ENCODE assay signal across 27 mouse cellular contexts in the genomic region with DNA sequence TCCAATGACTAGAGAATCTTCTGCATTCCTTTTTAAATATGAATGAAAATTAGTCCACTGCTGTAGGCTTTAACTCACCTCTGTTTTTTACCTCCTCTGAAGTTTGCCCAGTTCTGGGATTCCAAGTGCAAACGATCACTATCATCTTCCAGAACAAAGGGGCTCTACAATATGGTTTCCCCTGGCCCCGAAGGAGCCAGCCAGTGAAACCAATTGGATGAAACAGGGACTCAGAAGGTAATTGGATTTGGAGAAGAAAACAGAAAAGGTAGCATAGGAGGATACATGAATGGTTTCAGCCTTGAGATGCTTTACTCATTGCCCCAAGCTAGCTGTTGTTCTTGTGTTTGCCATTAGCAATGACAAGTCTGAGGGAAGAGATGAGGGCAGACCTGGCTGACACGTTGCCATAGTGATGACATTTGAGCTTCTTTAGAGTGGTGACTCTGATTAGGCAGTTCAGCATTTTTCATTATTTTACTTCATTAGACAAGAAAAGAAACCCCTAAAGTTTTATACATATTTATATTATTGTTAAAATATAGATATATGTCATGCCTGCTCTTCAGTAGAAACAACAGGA. TPM values are rescaled to one million over a fixed set of nuclear protein-coding genes. Genes with fewer than 3 reads are reported as not detected.
A peak's percentile ranks its signal among the peaks of the same experiment; 100 is the strongest.
DNase-seq lines count a peak whose midpoint lies in the region; ATAC-seq lines count a peak whose summit lies in the region.
"Had no signal": no experiment of that assay in that cellular context is flagged by ENCODE, and none has a peak within 500 bp of the region (broad histone marks: within the 10 kb centered on the region; RNA-seq: fewer than 3 reads in every experiment).

No protein-coding gene starts in this region.

- no peak for ATAC-seq in hindbrain, embryonic 16.5 days
- ATAC-seq: liver, postnatal 0 days; lung, postnatal 0 days had no signal

- peaks cover 5% of the 10 kb centered on the region; the same call in 1 of the 2 replicates for H3K4me1 ChIP-seq in hindbrain, embryonic 10.5 days (replicated peaks)
- H3K4me1 ChIP-seq in hindbrain, embryonic 16.5 days (ENCODE audit: control insufficient read depth, insufficient read depth, low read depth, low read length), result no peaks in the 10 kb centered on the region
- H3K4me1 ChIP-seq: embryonic facial prominence, embryonic 13.5 days; heart, embryonic 12.5 days; kidney, embryonic 15.5 days; limb, embryonic 12.5 days; neural tube, embryonic 15.5 days had no signal

- H3K9me3 ChIP-seq in hindbrain, embryonic 10.5 days, result no peaks in the 10 kb centered on the region
- H3K9me3 ChIP-seq in hindbrain, embryonic 16.5 days (ENCODE audit: control insufficient read depth, low read length), result no peaks in the 10 kb centered on the region
- H3K9me3 ChIP-seq: embryonic facial prominence, embryonic 13.5 days; heart, embryonic 12.5 days; kidney, embryonic 15.5 days; limb, embryonic 12.5 days; neural tube, embryonic 15.5 days had no signal

- no peak overlapping the region for H3K4me3 ChIP-seq in hindbrain, embryonic 10.5 days
- H3K4me3 ChIP-seq in hindbrain, embryonic 16.5 days (ENCODE audit: low read length), result no peak overlapping the region
- H3K4me3 ChIP-seq: embryonic facial prominence, embryonic 13.5 days; erythroblast, embryonic 14.5 days; heart, embryonic 12.5 days; kidney, embryonic 15.5 days; limb, embryonic 12.5 days; neural tube, embryonic 15.5 days had no signal

- no peak overlapping the region for H3K4me2 ChIP-seq in hindbrain, embryonic 16.5 days (ENCODE audit: low read length)
- H3K4me2 ChIP-seq: embryonic facial prominence, embryonic 13.5 days; heart, embryonic 12.5 days; kidney, embryonic 15.5 days; limb, embryonic 12.5 days; liver, embryonic 11.5 days; neural tube, embryonic 15.5 days had no signal

- H3K27ac ChIP-seq in hindbrain, embryonic 10.5 days, result no peak overlapping the region
- no peak overlapping the region for H3K27ac ChIP-seq in hindbrain, embryonic 16.5 days (ENCODE audit: low read depth, low read length)
- H3K27ac ChIP-seq: embryonic facial prominence, embryonic 13.5 days; kidney, embryonic 15.5 days; limb, embryonic 12.5 days; neural tube, embryonic 15.5 days had no signal

- DNase-seq in adrenal gland, postnatal 25 days, result peak; percentile 5
- no peak for DNase-seq in adrenal gland, postnatal 4 days (ENCODE audit: low spot score in 2 of 2)
- peak; percentile 2 for DNase-seq in hindbrain, embryonic 10.5 days (ENCODE audit: low spot score)
- peak; percentile 13 for DNase-seq in embryo, embryonic 10.5 days (ENCODE audit: low spot score)
- peak; percentile 15 for DNase-seq in retina, embryonic 14.5 days (ENCODE audit: low spot score)
- no peak for DNase-seq in c-Kit-positive CD71-positive TER-119-positive erythroid progenitor cells, embryonic 14.5 days (ENCODE audit: low spot score)
- DNase-seq: cerebellum, adult 9-10 months; gastrocnemius, postnatal 25 days; heart, adult 18-20 months; heart, postnatal 14 days; kidney, adult 11 months; kidney, postnatal 36 days; liver, postnatal 0 days; thymus, adult 18-20 months; thymus, postnatal 4 days had no signal

- H3K36me3 ChIP-seq in hindbrain, embryonic 10.5 days, result no peaks in the 10 kb centered on the region
- H3K36me3 ChIP-seq in hindbrain, embryonic 16.5 days (ENCODE audit: control insufficient read depth, insufficient read depth, low read length), result no peaks in the 10 kb centered on the region
- H3K36me3 ChIP-seq: embryonic facial prominence, embryonic 13.5 days; heart, embryonic 12.5 days; kidney, embryonic 15.5 days; limb, embryonic 12.5 days; neural tube, embryonic 15.5 days had no signal

- H3K9ac ChIP-seq in hindbrain, embryonic 16.5 days (ENCODE audit: low read depth, low read length), result no peak overlapping the region
- H3K9ac ChIP-seq: embryonic facial prominence, embryonic 13.5 days; heart, embryonic 12.5 days; kidney, embryonic 15.5 days; limb, embryonic 12.5 days; liver, postnatal 0 days; neural tube, embryonic 15.5 days had no signal

- WGBS in hindbrain, embryonic 10.5 days, result 54% methylated on average over 3 of the region's 3 CpGs
- WGBS in hindbrain, embryonic 16.5 days, result 40% methylated on average over 3 of the region's 3 CpGs

- peaks cover 65% of the 10 kb centered on the region for H3K27me3 ChIP-seq in hindbrain, embryonic 10.5 days (ENCODE audit: insufficient read depth, poor library complexity, severe bottlenecking)
- H3K27me3 ChIP-seq in hindbrain, embryonic 16.5 days (replicated peaks; ENCODE audit: control insufficient read depth, insufficient read depth, low read length), result peaks cover 4% of the 10 kb centered on the region
- H3K27me3 ChIP-seq: heart, embryonic 12.5 days had no signal

RNA-seq across cellular contexts. Expression of gene 4933400A11Rik, which starts 44.0 kb away (rescaled TPM):
- total RNA-seq in adrenal gland, postnatal 25 days (2021), result not detected in 2 replicates
- total RNA-seq in adrenal gland, postnatal 4 days (2021), result not detected
- polyA plus RNA-seq in hindbrain, embryonic 10.5 days (2016; fragmentation: Nextera tagmentation; extraction: Ambion mirVana), result 0.20 TPM in 1 of 2 replicates, not detected in the other
- 0.14 TPM in 1 of 2 replicates, not detected in the other for polyA plus RNA-seq in hindbrain, embryonic 16.5 days (2015; fragmentation: Nextera tagmentation; extraction: Ambion mirVana)
- total RNA-seq: common myeloid progenitor, adult 5-6 weeks; gastrocnemius, postnatal 25 days; heart, adult 18-20 months; heart, postnatal 14 days; left cerebral cortex, postnatal 14 days had no signal
- polyA plus RNA-seq: erythroblast, embryonic 14.5 days; limb, embryonic 12.5 days; liver, embryonic 11.5 days; liver, postnatal 0 days; lung, postnatal 0 days; neural tube, embryonic 15.5 days; small intestine, adult 2 months had no signal

RNA-seq across cellular contexts. Expression of gene Mid1, which starts 50.5 kb away (rescaled TPM):
- total RNA-seq in adrenal gland, postnatal 25 days (2021), result 14.4 and 21.3 TPM in 2 replicates
- 10 to 100 TPM; 22.7 to 35.3 TPM for total RNA-seq in adrenal gland, postnatal 4 days (2021)
- polyA plus RNA-seq in hindbrain, embryonic 10.5 days (2016; fragmentation: Nextera tagmentation; extraction: Ambion mirVana), result 16.0 and 16.8 TPM in 2 replicates
- 4.2 and 4.3 TPM in 2 replicates for polyA plus RNA-seq in hindbrain, embryonic 16.5 days (2015; fragmentation: Nextera tagmentation; extraction: Ambion mirVana)

Comparison
In these comparisons a context has a peak if more than half of its experiments do, and no peak if none do; other contexts are left out.
1. DNase-seq: peak in adrenal gland, postnatal 25 days (single experiment), hindbrain, embryonic 10.5 days (single experiment), embryo, embryonic 10.5 days (single experiment) and retina, embryonic 14.5 days (single experiment); none in adrenal gland, postnatal 4 days (0 of 2) and c-Kit-positive CD71-positive TER-119-positive erythroid progenitor cells, embryonic 14.5 days (single experiment).